Mouse (Mus musculus) megakaryocyte progenitor cell, adult 5-6 weeks (primary cell): Measurements from ENCODE around the gene Coq5. TPM values are rescaled to one million over a fixed set of nuclear protein-coding genes. Genes with fewer than 3 reads are reported as not detected.

ENCODE experiments used
- ATAC-seq: replicated peaks from 2 replicates; pipeline ENCODE4 v1.8.0; 2016; ENCODE audit warnings: mild to moderate bottlenecking, moderate TSS enrichment, inconsistent platforms; ENCODE audit not compliant: poor library complexity
- total RNA-seq, 2 experiments: library from RNA; stranded (forward) in 1 of 2; stranded (reverse) in 1 of 2; fragments of 157-497, 149-512 nt in 1 of 2; fragments of 200-1000 nt in 1 of 2; gene quantifications; 2 replicates each; pipeline versions ENCODE4 v1.2.3 to v1.2.4; 2015 to 2017

Coq5 gene
- total RNA-seq, 2 experiments from 2014 or later = 17.0 to 39.8 TPM

GRCm38 (mm10) chr5:115266787-115267468 is 12.5 kb upstream of the Coq5 start:
- peak; percentile 85 for ATAC-seq

GRCm38 (mm10) chr5:115267469-115268045 is 11.9 kb upstream of the Coq5 start:
- ATAC-seq = peak; percentile 13; the same call in 1 of the 2 replicates

GRCm38 (mm10) chr5:115268266-115268665 is 11.2 kb upstream of the Coq5 start:
- no peak for ATAC-seq

GRCm38 (mm10) chr5:115269969-115270368 is 9.5 kb upstream of the Coq5 start:
- ATAC-seq = no peak

GRCm38 (mm10) chr5:115271931-115272811 is 7.3 kb upstream of the Coq5 start:
- ATAC-seq = peak; percentile 9

GRCm38 (mm10) chr5:115272812-115273548 is 6.5 kb upstream of the Coq5 start, which contains the start of gene Rnf10:
Gene Rnf10, minus strand, starts transcription at chr5:115272898.
- peak; percentile 94 for ATAC-seq

- no peak for ATAC-seq
These were observed 5.8 kb upstream of the Coq5 start for GRCm38 (mm10) chr5:115273549-115274135.

GRCm38 (mm10) chr5:115274353-115274752 is 5.1 kb upstream of the Coq5 start:
- ATAC-seq = no peak

GRCm38 (mm10) chr5:115274771-115275170 is 4.7 kb upstream of the Coq5 start:
- no peak for ATAC-seq

- 0 out of 2 replicates have a peak, but pooled peaks have one; percentile 30 for ATAC-seq
These were observed 3.5 kb upstream of the Coq5 start for GRCm38 (mm10) chr5:115275998-115276397.

GRCm38 (mm10) chr5:115278053-115278452 is 1.4 kb upstream of the Coq5 start:
- ATAC-seq = no peak

- ATAC-seq = no peak
These were observed 681 bp upstream of the Coq5 start for GRCm38 (mm10) chr5:115278785-115279184.

GRCm38 (mm10) chr5:115280050-115280687 is 703 bp downstream of the Coq5 start:
- ATAC-seq = peak; percentile 34

- ATAC-seq = peak; percentile 63
These were observed 5.3 kb downstream of the Coq5 start for GRCm38 (mm10) chr5:115284735-115285134.

GRCm38 (mm10) chr5:115294173-115294572 is 14.7 kb downstream of the Coq5 start:
- peak; percentile 58 for ATAC-seq

- ATAC-seq = no peak
These were observed 16.9 kb downstream of the Coq5 start for GRCm38 (mm10) chr5:115296347-115296746.

GRCm38 (mm10) chr5:115300035-115300744 is 20.7 kb downstream of the Coq5 start:
- ATAC-seq = peak; percentile 5

- ATAC-seq = peak; percentile 95
These were observed 21.5 kb downstream of the Coq5 start, which contains the start of gene Dynll1 for GRCm38 (mm10) chr5:115300792-115301614. Gene Dynll1, minus strand, starts transcription at chr5:115300999.
